Mouse (Mus musculus) heart, postnatal 0 days (tissue): ENCODE measurements at regions not wholly inside any gene's neighbourhood (a gene's known extent, or its start where the extent isn't known, plus 50 kb on each side); places are given as distances from the start of the nearest gene placed in this dataset.
A peak's percentile ranks its signal among the peaks of the same experiment; 100 is the strongest.

ENCODE experiments used
- ATAC-seq: fragments of 200-750 bp; cut with Nextera tagmentation; 2 replicates; pipeline ENCODE4 v1.8.0; 2017; ENCODE audit warnings: low read depth, moderate number of reproducible peaks, moderate library complexity; ENCODE audit not compliant: insufficient read depth
- DNase-seq: peaks from one replicate; pipeline ENCODE4 v3.0.0-alpha.2; 2016; ENCODE audit warnings: low spot score
- H3K27ac ChIP-seq: fragments of 300-500 bp; sonication (generic); 2 replicates; pipeline ENCODE4 v1.5.1; 2014; ENCODE audit warnings: low read depth, mild to moderate bottlenecking
- H3K27me3 ChIP-seq: fragments of 300-500 bp; sonication (generic); 2 replicates; pipeline ENCODE4 v1.6.1; 2014; ENCODE audit warnings: low read length, mixed read lengths; ENCODE audit not compliant: control insufficient read depth, insufficient read depth
- H3K36me3 ChIP-seq: fragments of 300-500 bp; sonication (generic); replicated peaks from 2 replicates; pipeline ENCODE4 v1.6.1; 2014; ENCODE audit warnings: low read length, mixed read lengths; ENCODE audit not compliant: control insufficient read depth, insufficient read depth
- H3K4me1 ChIP-seq: fragments of 300-500 bp; sonication (generic); 2 replicates; pipeline ENCODE4 v1.6.1; 2014; ENCODE audit warnings: antibody characterized with exemption; ENCODE audit not compliant: control insufficient read depth, insufficient read depth
- H3K4me2 ChIP-seq: fragments of 300-500 bp; sonication (generic); 2 replicates; pipeline ENCODE4 v1.6.1; 2014; ENCODE audit warnings: low read depth, mild to moderate bottlenecking, low read length, moderate library complexity
- H3K4me3 ChIP-seq: fragments of 300-500 bp; sonication (generic); 2 replicates; pipeline ENCODE4 v1.5.1; 2014; ENCODE audit warnings: low read depth, low read length
- H3K9ac ChIP-seq: fragments of 300-500 bp; sonication (generic); replicated peaks from 2 replicates; pipeline ENCODE4 v1.6.1; 2014; ENCODE audit warnings: low read depth, low read length, mixed read lengths
- H3K9me3 ChIP-seq: fragments of 300-500 bp; sonication (generic); replicated peaks from 2 replicates; pipeline ENCODE4 v1.6.1; 2016; ENCODE audit warnings: low read length; ENCODE audit not compliant: control insufficient read depth
- CTCF ChIP-seq: IDR thresholded peaks from 2 replicates; pipeline ENCODE4 v1.5.1; 2016; ENCODE audit warnings: antibody characterized with exemption, control low read depth, low read depth
- EP300 ChIP-seq: IDR thresholded peaks from 2 replicates; pipeline ENCODE4 v1.6.1; 2016; ENCODE audit warnings: antibody characterized with exemption, low read depth
- WGBS: fragments of 180-500 bp; shearing (Covaris S2); extraction: QIAGEN DNeasy Blood & Tissue Kit; methylation state at CpG from one replicate; pipeline ENCODE4 v1.1.7; 2014; 5-methylcytosine and 5-hydroxymethylcytosine counted together

DNA sequence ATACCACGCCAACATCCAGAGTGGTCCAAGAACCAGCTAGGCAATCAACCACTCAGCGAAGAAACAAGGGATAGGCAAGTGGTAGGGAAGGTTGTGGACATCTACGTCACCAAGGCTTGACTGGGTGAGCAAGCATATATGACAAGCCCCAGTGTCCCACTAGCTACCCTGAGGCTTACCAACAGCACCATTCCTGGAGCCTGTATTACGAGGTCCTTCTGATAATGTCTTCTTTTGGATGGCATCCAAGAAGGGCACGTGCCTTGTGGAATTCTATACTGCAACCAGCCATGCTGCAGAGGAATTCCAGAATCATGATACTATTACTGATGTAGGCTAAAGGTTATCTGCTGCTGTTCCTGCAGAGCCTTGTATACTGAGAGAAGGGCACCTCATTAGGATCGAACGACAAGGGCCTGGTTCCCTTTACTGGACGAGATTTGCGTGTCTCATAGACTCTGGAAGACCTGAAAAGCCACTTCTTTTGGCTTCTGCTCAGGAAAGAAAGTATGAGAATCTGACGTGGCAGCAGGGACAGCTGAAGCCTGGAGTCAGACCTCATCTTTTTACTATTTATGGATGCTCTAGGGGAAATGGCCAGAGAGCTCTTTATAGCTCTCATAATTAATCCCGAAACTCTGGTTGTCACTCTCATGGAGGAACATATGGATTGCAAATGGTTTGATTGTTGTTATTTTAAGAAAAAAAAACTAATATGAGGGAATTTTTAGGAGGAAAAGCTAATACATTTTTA lies 101.5 kb upstream of the Rmdn2 start:
- no peaks in the 10 kb centered on the region for H3K36me3 ChIP-seq
- H3K9me3 ChIP-seq, result no peaks in the 10 kb centered on the region
- no peaks in the 10 kb centered on the region for H3K27me3 ChIP-seq
- H3K4me2 ChIP-seq, result no peak overlapping the region
- H3K27ac ChIP-seq, result peak overlapping the region; percentile 22; the same call in 1 of the 2 replicates
- no peak overlapping the region for H3K9ac ChIP-seq
- ATAC-seq (peak; percentile 82), DNase-seq (peak; percentile 19)
- 27% methylated on average over 11 of the region's 11 CpGs for WGBS
- H3K4me3 ChIP-seq, result no peak overlapping the region
- peaks cover 11% of the 10 kb centered on the region for H3K4me1 ChIP-seq
- TF ChIP-seq CTCF, result no peak
- peak; percentile 48; the same call in 1 of the 2 replicates for TF ChIP-seq EP300

DNA sequence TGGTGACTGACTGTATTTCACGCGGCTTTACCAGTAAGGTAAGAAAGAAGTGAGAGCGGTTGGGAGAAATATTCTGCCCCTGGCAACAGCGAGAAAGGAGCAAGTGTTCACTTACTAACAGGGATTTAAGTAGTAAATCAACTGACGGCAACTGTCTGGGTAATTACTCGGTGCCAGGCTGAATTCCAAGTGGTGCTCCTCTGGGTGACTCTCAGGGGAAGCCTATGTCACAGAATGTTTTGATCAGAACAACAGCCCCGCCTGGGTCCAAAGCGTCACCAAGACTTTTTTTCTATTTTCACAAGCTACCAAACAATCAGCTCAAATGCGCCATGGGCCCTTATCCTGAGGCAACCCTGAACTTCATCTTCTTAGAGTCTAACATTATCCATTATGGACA lies 100.4 kb upstream of the Rmdn2 start:
- H3K27me3 ChIP-seq, result no peaks in the 10 kb centered on the region
- no peak overlapping the region for H3K27ac ChIP-seq
- H3K4me2 ChIP-seq, result no peak overlapping the region
- H3K36me3 ChIP-seq, result no peaks in the 10 kb centered on the region
- H3K4me3 ChIP-seq, result no peak overlapping the region
- DNase-seq, result no peak
- ATAC-seq, result no peak
- TF ChIP-seq EP300 (no peak), CTCF (no peak)
- no peak overlapping the region for H3K9ac ChIP-seq
- H3K4me1 ChIP-seq, result peaks cover 11% of the 10 kb centered on the region
- WGBS, result 84% methylated on average over 9 of the region's 9 CpGs
- H3K9me3 ChIP-seq, result no peaks in the 10 kb centered on the region

- H3K27ac ChIP-seq, result no peak overlapping the region
- TF ChIP-seq CTCF (no peak), EP300 (no peak)
- DNase-seq (no peak), ATAC-seq (no peak)
- H3K9ac ChIP-seq, result no peak overlapping the region
- H3K4me1 ChIP-seq, result peaks cover 11% of the 10 kb centered on the region
- H3K27me3 ChIP-seq, result no peaks in the 10 kb centered on the region
- H3K4me2 ChIP-seq, result no peak overlapping the region
- 81% methylated on average over 7 of the region's 7 CpGs for WGBS
- no peak overlapping the region for H3K4me3 ChIP-seq
- H3K9me3 ChIP-seq, result no peaks in the 10 kb centered on the region
- no peaks in the 10 kb centered on the region for H3K36me3 ChIP-seq
Measured at GRCm38 (mm10) chr17:79514076-79514475, 97.6 kb upstream of the Rmdn2 start.

DNA sequence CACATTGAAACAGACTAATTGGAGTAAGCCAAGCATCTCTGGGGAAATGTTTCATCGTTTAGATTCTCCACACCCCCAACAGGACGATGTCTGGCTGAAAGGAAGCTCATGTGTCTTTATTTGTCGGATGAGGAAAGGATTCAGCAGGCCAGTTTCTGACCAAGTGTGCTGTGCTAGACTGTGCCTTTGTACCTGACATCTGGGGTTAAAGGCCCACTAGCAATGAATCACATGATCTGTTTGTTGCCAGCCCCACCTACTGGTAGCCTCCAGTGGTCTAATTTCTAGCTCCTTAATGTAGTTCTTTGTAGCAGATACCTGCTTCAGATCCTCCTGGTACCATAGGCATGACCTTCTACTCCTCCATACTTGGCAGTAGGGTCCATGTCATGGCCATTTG lies 93.5 kb upstream of the Rmdn2 start:
- H3K36me3 ChIP-seq, result no peaks in the 10 kb centered on the region
- H3K9me3 ChIP-seq, result no peaks in the 10 kb centered on the region
- H3K4me2 ChIP-seq, result no peak overlapping the region
- H3K9ac ChIP-seq, result no peak overlapping the region
- H3K27ac ChIP-seq, result no peak overlapping the region
- TF ChIP-seq CTCF, result peak; percentile 60
- TF ChIP-seq EP300, result no peak
- WGBS, result 58% methylated on average over 3 of the region's 3 CpGs
- H3K27me3 ChIP-seq, result no peaks in the 10 kb centered on the region
- H3K4me3 ChIP-seq, result no peak overlapping the region
- no peaks in the 10 kb centered on the region for H3K4me1 ChIP-seq
- peak; percentile 43 for DNase-seq
- ATAC-seq, result no peak

- WGBS, result 67% methylated on average over 5 of the region's 5 CpGs
- no peak for ATAC-seq
- TF ChIP-seq CTCF (no peak), EP300 (no peak)
Measured at GRCm38 (mm10) chr17:79518696-79519095, 93.0 kb upstream of the Rmdn2 start.

DNA sequence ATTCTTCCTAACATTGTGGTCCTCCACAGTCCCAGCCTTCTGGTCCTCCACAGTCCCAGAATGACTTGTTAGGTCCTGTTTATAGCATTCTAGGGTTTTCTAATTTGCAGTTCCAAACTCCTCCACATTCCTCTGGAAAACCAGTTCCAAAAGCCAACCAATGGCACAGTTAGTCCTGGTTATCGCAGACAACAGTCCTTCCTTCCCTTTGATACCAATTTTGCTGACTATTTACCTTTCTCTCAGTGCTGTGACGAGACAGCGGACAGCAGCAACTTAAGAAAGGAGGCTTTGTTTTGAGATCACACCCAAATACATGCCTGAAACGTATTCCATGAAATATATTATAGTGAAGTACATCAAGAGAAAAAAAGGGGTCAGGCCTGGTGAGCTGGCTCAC lies 92.3 kb upstream of the Rmdn2 start:
- Histone ChIP-seq H3K9me3 (no peaks in the 10 kb centered on the region), H3K36me3 (no peaks in the 10 kb centered on the region), H3K27me3 (no peaks in the 10 kb centered on the region), H3K27ac (no peak overlapping the region), H3K4me2 (no peak overlapping the region), H3K4me1 (no peaks in the 10 kb centered on the region), H3K4me3 (no peak overlapping the region), H3K9ac (no peak overlapping the region)
- ATAC-seq (no peak), DNase-seq (no peak)
- 73% methylated on average over 4 of the region's 4 CpGs for WGBS
- no peak for TF ChIP-seq CTCF
- no peak for TF ChIP-seq EP300

More at GRCm38 (mm10) chr17:79518696-79519095, 93.0 kb upstream of the Rmdn2 start:
- Histone ChIP-seq H3K9ac (no peak overlapping the region), H3K4me2 (no peak overlapping the region), H3K4me3 (no peak overlapping the region), H3K27ac (no peak overlapping the region), H3K36me3 (no peaks in the 10 kb centered on the region), H3K4me1 (no peaks in the 10 kb centered on the region), H3K9me3 (no peaks in the 10 kb centered on the region), H3K27me3 (no peaks in the 10 kb centered on the region)
- no peak for DNase-seq
